Mouse (Mus musculus): ENCODE data around the gene Nfic. TPM values are rescaled to one million over a fixed set of nuclear protein-coding genes. Genes with fewer than 3 reads are reported as not detected.

The Nfic gene
- total RNA-seq, 2 experiments from 2014 or later, result 4.0 to 36.8 TPM

Other genes starting within 250 kb of the Nfic start
Only the 30 nearest of the 31 such genes appear.
- gene Atcay, start 224.8 kb downstream of the Nfic start, total RNA-seq (2015), result not detected in 2 replicates
- not detected in 2 replicates for gene Atcay, start 224.8 kb downstream of the Nfic start, total RNA-seq (2017)
- 0.05 TPM in 1 of 2 replicates, not detected in the other for gene Zfr2, start 222.5 kb downstream of the Nfic start, total RNA-seq (2015)
- 0.17 TPM in 1 of 2 replicates, not detected in the other for gene Zfr2, start 222.5 kb downstream of the Nfic start, total RNA-seq (2017)
- gene Matk, start 202.7 kb downstream of the Nfic start, total RNA-seq (2015), result 10.2 and 16.7 TPM in 2 replicates
- gene Matk, start 202.7 kb downstream of the Nfic start, total RNA-seq (2017), result 32.7 and 33.7 TPM in 2 replicates
- 95.1 and 97.1 TPM in 2 replicates for gene Mrpl54, start 188.7 kb downstream of the Nfic start, total RNA-seq (2015)
- gene Mrpl54, start 188.7 kb downstream of the Nfic start, total RNA-seq (2017), result 155 and 196 TPM in 2 replicates
- gene Apba3, start 188.7 kb downstream of the Nfic start, total RNA-seq (2015), result 15.5 and 20.2 TPM in 2 replicates
- 10.5 and 16.9 TPM in 2 replicates for gene Apba3, start 188.7 kb downstream of the Nfic start, total RNA-seq (2017)
- 2.3 TPM in 2 replicates for gene Tjp3, start 164.1 kb downstream of the Nfic start, total RNA-seq (2015)
- 3.9 and 5.2 TPM in 2 replicates for gene Tjp3, start 164.1 kb downstream of the Nfic start, total RNA-seq (2017)
- 18.9 and 24.6 TPM in 2 replicates for gene Pip5k1c, start 162.7 kb downstream of the Nfic start, total RNA-seq (2015)
- gene Pip5k1c, start 162.7 kb downstream of the Nfic start, total RNA-seq (2017), result 32.4 and 37.4 TPM in 2 replicates
- gene Cactin, start 134.5 kb downstream of the Nfic start, total RNA-seq (2015), result 7.1 and 7.6 TPM in 2 replicates
- gene Cactin, start 134.5 kb downstream of the Nfic start, total RNA-seq (2017), result 30.8 and 32.7 TPM in 2 replicates
- gene Tbxa2r, start 126.9 kb downstream of the Nfic start, total RNA-seq (2015), result 0.20 and 0.47 TPM in 2 replicates
- gene Tbxa2r, start 126.9 kb downstream of the Nfic start, total RNA-seq (2017), result 0.47 TPM in 1 of 2 replicates, not detected in the other
- gene Gipc3, start 112.4 kb downstream of the Nfic start, total RNA-seq (2015), result 0.32 TPM in 1 of 2 replicates, not detected in the other
- 0.17 TPM in 1 of 2 replicates, not detected in the other for gene Gipc3, start 112.4 kb downstream of the Nfic start, total RNA-seq (2017)
- gene Hmg20b, start 105.2 kb downstream of the Nfic start, total RNA-seq (2015), result 24.5 and 29.0 TPM in 2 replicates
- 22.2 and 32.3 TPM in 2 replicates for gene Hmg20b, start 105.2 kb downstream of the Nfic start, total RNA-seq (2017)
- gene Mfsd12, start 98.1 kb downstream of the Nfic start, total RNA-seq (2015), result 6.7 and 7.0 TPM in 2 replicates
- 12.1 and 12.6 TPM in 2 replicates for gene Mfsd12, start 98.1 kb downstream of the Nfic start, total RNA-seq (2017)
- gene 4930404N11Rik, start 89.8 kb downstream of the Nfic start, total RNA-seq (2015), result 0.59 and 0.99 TPM in 2 replicates
- gene 4930404N11Rik, start 89.8 kb downstream of the Nfic start, total RNA-seq (2017), result 0.92 and 2.2 TPM in 2 replicates
- 17.1 and 21.7 TPM in 2 replicates for gene Fzr1, start 77.1 kb downstream of the Nfic start, total RNA-seq (2015)
- gene Fzr1, start 77.1 kb downstream of the Nfic start, total RNA-seq (2017), result 17.3 and 17.8 TPM in 2 replicates
- 9.3 and 13.7 TPM in 2 replicates for gene Dohh, start 71.2 kb downstream of the Nfic start, total RNA-seq (2015)
- gene Dohh, start 71.2 kb downstream of the Nfic start, total RNA-seq (2017), result 36.5 and 52.5 TPM in 2 replicates
- gene Gm48551, start 71.2 kb downstream of the Nfic start, total RNA-seq (2015), result 2.6 and 3.0 TPM in 2 replicates
- gene Gm48551, start 71.2 kb downstream of the Nfic start, total RNA-seq (2017), result 0.62 and 1.7 TPM in 2 replicates
- gene Gm48552, start 66.6 kb downstream of the Nfic start, total RNA-seq (2015), result not detected in 2 replicates
- gene Gm48552, start 66.6 kb downstream of the Nfic start, total RNA-seq (2017), result 0.46 TPM in 1 of 2 replicates, not detected in the other
- gene Smim24, start 62.6 kb downstream of the Nfic start, total RNA-seq (2015), result 31.0 and 31.4 TPM in 2 replicates
- 7.5 and 17.1 TPM in 2 replicates for gene Smim24, start 62.6 kb downstream of the Nfic start, total RNA-seq (2017)
- 0.10 TPM in 1 of 2 replicates, not detected in the other for gene Celf5, start 27.1 kb upstream of the Nfic start, total RNA-seq (2015)
- gene Celf5, start 27.1 kb upstream of the Nfic start, total RNA-seq (2017), result not detected in 2 replicates
- gene Ncln, start 40.8 kb upstream of the Nfic start, total RNA-seq (2015), result 81.2 and 99.2 TPM in 2 replicates
- gene Ncln, start 40.8 kb upstream of the Nfic start, total RNA-seq (2017), result 85.6 and 101 TPM in 2 replicates
- 8.3 and 8.9 TPM in 2 replicates for gene S1pr4, start 44.5 kb upstream of the Nfic start, total RNA-seq (2015)
- gene S1pr4, start 44.5 kb upstream of the Nfic start, total RNA-seq (2017), result 6.2 and 9.5 TPM in 2 replicates
- 29.4 and 31.9 TPM in 2 replicates for gene Gna15, start 68.6 kb upstream of the Nfic start, total RNA-seq (2015)
- gene Gna15, start 68.6 kb upstream of the Nfic start, total RNA-seq (2017), result 28.7 and 28.9 TPM in 2 replicates
- 5.4 and 6.0 TPM in 2 replicates for gene Gna11, start 89.6 kb upstream of the Nfic start, total RNA-seq (2015)
- gene Gna11, start 89.6 kb upstream of the Nfic start, total RNA-seq (2017), result 7.6 and 10.2 TPM in 2 replicates
- gene Aes, start 103.9 kb upstream of the Nfic start, total RNA-seq (2015), result 197 and 225 TPM in 2 replicates
- 178 and 191 TPM in 2 replicates for gene Aes, start 103.9 kb upstream of the Nfic start, total RNA-seq (2017)
- gene Tle2, start 118.9 kb upstream of the Nfic start, total RNA-seq (2015), result 0.95 and 1.5 TPM in 2 replicates
- gene Tle2, start 118.9 kb upstream of the Nfic start, total RNA-seq (2017), result 0.08 and 3.5 TPM in 2 replicates
- 15.4 and 18.4 TPM in 2 replicates for gene Tle6, start 145.4 kb upstream of the Nfic start, total RNA-seq (2015)
- gene Tle6, start 145.4 kb upstream of the Nfic start, total RNA-seq (2017), result 3.5 and 13.3 TPM in 2 replicates
- 1.2 and 3.1 TPM in 2 replicates for gene BC025920, start 150.6 kb upstream of the Nfic start, total RNA-seq (2015)
- gene BC025920, start 150.6 kb upstream of the Nfic start, total RNA-seq (2017), result 1.2 and 2.2 TPM in 2 replicates
- gene Sirt6, start 172.2 kb upstream of the Nfic start, total RNA-seq (2015), result 8.3 and 9.5 TPM in 2 replicates
- 4.1 and 5.3 TPM in 2 replicates for gene Sirt6, start 172.2 kb upstream of the Nfic start, total RNA-seq (2017)
- gene Ankrd24, start 172.9 kb upstream of the Nfic start, total RNA-seq (2015), result 5.8 and 6.8 TPM in 2 replicates
- 7.0 and 8.9 TPM in 2 replicates for gene Ankrd24, start 172.9 kb upstream of the Nfic start, total RNA-seq (2017)
- 4.4 and 8.6 TPM in 2 replicates for gene Gm10778, start 193.4 kb upstream of the Nfic start, total RNA-seq (2015)
- gene Gm10778, start 193.4 kb upstream of the Nfic start, total RNA-seq (2017), result 4.6 and 4.9 TPM in 2 replicates